Mouse (Mus musculus): ENCODE results near the gene Gm45337.
"Not testable (repeated sequence)": the region's sequence is repeated elsewhere in the genome, so short reads cannot be mapped to it uniquely, and the experiment has no call there.

Gene Gm45337

GRCm38 (mm10) chr7:142144507-142144906 is at the start of gene Gm45337:
Gene Gm45337 (minus strand): TSS chr7:142144607.
- no peak for DNase-seq (ENCODE audit: low read depth, low spot score)

- DNase-seq (ENCODE audit: low read depth, low spot score) = no peak
Observed at GRCm38 (mm10) chr7:142190289-142190688, 45.9 kb upstream of the Gm45337 start, which contains the start of gene Gm10153. Gene Gm10153 (minus strand): TSS chr7:142190389.

- no peak for DNase-seq (ENCODE audit: low read depth, low spot score)
Observed at GRCm38 (mm10) chr7:142188156-142188555, 43.7 kb upstream of the Gm45337 start.

GRCm38 (mm10) chr7:142181021-142181420 is 36.6 kb upstream of the Gm45337 start:
- DNase-seq (ENCODE audit: low read depth, low spot score) = no peak

- DNase-seq (ENCODE audit: low read depth, low spot score) = no peak
Observed at GRCm38 (mm10) chr7:142178685-142179084, 34.3 kb upstream of the Gm45337 start.

- not testable (repeated sequence) for DNase-seq (ENCODE audit: low read depth, low spot score)
Observed at GRCm38 (mm10) chr7:142175905-142176304, 31.5 kb upstream of the Gm45337 start, which contains the start of gene Krtap5-2. Gene Krtap5-2 (minus strand): TSS chr7:142176005.

- peak; percentile 62 for DNase-seq (ENCODE audit: low read depth, low spot score)
Observed at GRCm38 (mm10) chr7:142169836-142170235, 25.4 kb upstream of the Gm45337 start.

- not testable (repeated sequence) for DNase-seq (ENCODE audit: low read depth, low spot score)
Observed at GRCm38 (mm10) chr7:142165639-142166038, 21.2 kb upstream of the Gm45337 start, which contains the start of gene Gm4553. Gene Gm4553 (minus strand): TSS chr7:142165739.

- DNase-seq (ENCODE audit: low read depth, low spot score) = no peak
Observed at GRCm38 (mm10) chr7:142159366-142159765, 15.0 kb upstream of the Gm45337 start.

- DNase-seq (ENCODE audit: low read depth, low spot score) = not testable (repeated sequence)
Observed at GRCm38 (mm10) chr7:142157013-142157412, 12.6 kb upstream of the Gm45337 start, which contains the start of gene Gm29735. Gene Gm29735 (minus strand): TSS chr7:142157113.

- DNase-seq (ENCODE audit: low read depth, low spot score) = no peak
Observed at GRCm38 (mm10) chr7:142155308-142155707, 10.9 kb upstream of the Gm45337 start.

GRCm38 (mm10) chr7:142152191-142152590 is 7.8 kb upstream of the Gm45337 start:
- no peak for DNase-seq (ENCODE audit: low read depth, low spot score)

- DNase-seq (ENCODE audit: low read depth, low spot score) = no peak
Observed at GRCm38 (mm10) chr7:142148633-142149032, 4.2 kb upstream of the Gm45337 start.

GRCm38 (mm10) chr7:142146033-142146432 is 1.6 kb upstream of the Gm45337 start:
- peak; percentile 71 for DNase-seq (ENCODE audit: low read depth, low spot score)

GRCm38 (mm10) chr7:142145413-142145940 is 1.1 kb upstream of the Gm45337 start:
- no peak for DNase-seq (ENCODE audit: low read depth, low spot score)

GRCm38 (mm10) chr7:142143506-142144010 is 849 bp downstream of the Gm45337 start:
- peak; percentile 79 for DNase-seq (ENCODE audit: low read depth, low spot score)

- peak; percentile 71 for DNase-seq (ENCODE audit: low read depth, low spot score)
Observed at GRCm38 (mm10) chr7:142140696-142141095, 3.7 kb downstream of the Gm45337 start.

- not testable (repeated sequence) for DNase-seq (ENCODE audit: low read depth, low spot score)
Observed at GRCm38 (mm10) chr7:142135934-142136333, 8.5 kb downstream of the Gm45337 start, which contains the start of gene Gm39115. Gene Gm39115 (minus strand): TSS chr7:142136034.

GRCm38 (mm10) chr7:142134206-142134995 is 10.0 kb downstream of the Gm45337 start:
- DNase-seq (ENCODE audit: low read depth, low spot score) = peak; percentile 40

GRCm38 (mm10) chr7:142128843-142129242 is 15.6 kb downstream of the Gm45337 start:
- DNase-seq (ENCODE audit: low read depth, low spot score) = peak; percentile 18

- not testable (repeated sequence) for DNase-seq (ENCODE audit: low read depth, low spot score)
Observed at GRCm38 (mm10) chr7:142120629-142121028, 23.8 kb downstream of the Gm45337 start, which contains the start of gene Gm45618. Gene Gm45618 (minus strand): TSS chr7:142120729.

GRCm38 (mm10) chr7:142119632-142120031 is 24.8 kb downstream of the Gm45337 start:
- DNase-seq (ENCODE audit: low read depth, low spot score) = peak; percentile 49
